Mouse (Mus musculus) forebrain, embryonic 12.5 days (tissue): ENCODE results near the gene Enam. TPM values are rescaled to one million over a fixed set of nuclear protein-coding genes. Genes with fewer than 3 reads are reported as not detected.
"Not testable (repeated sequence)": the region's sequence is repeated elsewhere in the genome, so short reads cannot be mapped to it uniquely, and the experiment has no call there.

Experiments
- ATAC-seq: fragments of 200-750 bp; cut with Nextera tagmentation; 2 replicates; pipeline ENCODE4 v1.8.0; 2017; ENCODE audit warnings: moderate TSS enrichment; ENCODE audit not compliant: low FRiP score
- H3K27ac ChIP-seq: fragments of 300-500 bp; sonication (generic); 2 replicates; pipeline ENCODE4 v1.5.1; 2016; ENCODE audit warnings: mild to moderate bottlenecking
- H3K27me3 ChIP-seq: fragments of 300-500 bp; sonication (generic); 2 replicates; pipeline ENCODE4 v1.6.1; 2016; ENCODE audit warnings: mild to moderate bottlenecking
- H3K36me3 ChIP-seq: fragments of 300-500 bp; sonication (generic); replicated peaks from 2 replicates; pipeline ENCODE4 v1.6.1; 2016; ENCODE audit warnings: mild to moderate bottlenecking
- H3K4me1 ChIP-seq: fragments of 300-500 bp; sonication (generic); 2 replicates; pipeline ENCODE4 v1.6.1; 2016
- H3K4me2 ChIP-seq: fragments of 300-500 bp; sonication (generic); 2 replicates; pipeline ENCODE4 v1.6.1; 2016; ENCODE audit warnings: mild to moderate bottlenecking, moderate library complexity
- H3K4me3 ChIP-seq: fragments of 300-500 bp; sonication (generic); replicated peaks from 2 replicates; pipeline ENCODE4 v1.5.1; 2016; ENCODE audit warnings: mild to moderate bottlenecking
- H3K9ac ChIP-seq: fragments of 300-500 bp; sonication (generic); 2 replicates; pipeline ENCODE4 v1.6.1; 2016; ENCODE audit warnings: mild to moderate bottlenecking
- H3K9me3 ChIP-seq: fragments of 300-500 bp; sonication (generic); 2 replicates; pipeline ENCODE4 v1.6.1; 2016
- WGBS: fragments of 180-500 bp; shearing (Covaris S2); methylation state at CpG from one replicate; pipeline ENCODE4 v1.1.7; 2016; 5-methylcytosine and 5-hydroxymethylcytosine counted together
- polyA plus RNA-seq: library from polyadenylated mRNA; unstranded; fragments of >200 nt; fragmentation: Nextera tagmentation; extraction: Ambion mirVana; gene quantifications from 2 replicates; pipeline ENCODE4 v1.2.1, GENCODE M21; 2016

Gene Enam
- polyA plus RNA-seq, 1 experiment from 2014 or later = not detected

- Histone ChIP-seq H3K4me2 (no peak overlapping the region), H3K9me3 (no peaks in the 10 kb centered on the region), H3K36me3 (no peaks in the 10 kb centered on the region)
Observed at GRCm38 (mm10) chr5:88540845-88541244, 53.1 kb downstream of the Enam start.

GRCm38 (mm10) chr5:88542651-88543282 lies 55.0 kb downstream of the Enam start:
- WGBS = 59% methylated on average over 5 of the region's 5 CpGs
- Histone ChIP-seq H3K36me3 (no peaks in the 10 kb centered on the region), H3K9me3 (no peaks in the 10 kb centered on the region), H3K27me3 (no peaks in the 10 kb centered on the region), H3K4me2 (no peak overlapping the region), H3K4me1 (no peaks in the 10 kb centered on the region), H3K9ac (no peak overlapping the region), H3K27ac (no peak overlapping the region), H3K4me3 (no peak overlapping the region)
- peak; percentile 68; the same call in 1 of the 2 replicates for ATAC-seq

More at GRCm38 (mm10) chr5:88540845-88541244, 53.1 kb downstream of the Enam start:
- no peak overlapping the region for H3K27ac ChIP-seq
- no peaks in the 10 kb centered on the region for H3K4me1 ChIP-seq
- H3K27me3 ChIP-seq = no peaks in the 10 kb centered on the region
- H3K9ac ChIP-seq = no peak overlapping the region
- H3K4me3 ChIP-seq = no peak overlapping the region
- ATAC-seq = no peak

GRCm38 (mm10) chr5:88544411-88544810 lies 56.6 kb downstream of the Enam start:
- not testable (repeated sequence) for H3K9me3 ChIP-seq, H3K4me2 ChIP-seq, H3K4me1 ChIP-seq, ATAC-seq, H3K27ac ChIP-seq, H3K9ac ChIP-seq, H3K36me3 ChIP-seq, H3K4me3 ChIP-seq, H3K27me3 ChIP-seq
- WGBS = 91% methylated on average over 1 of the region's 1 CpGs

- no peak overlapping the region for H3K4me3 ChIP-seq
- WGBS = 83% methylated on average over 7 of the region's 7 CpGs
- H3K27ac ChIP-seq = no peak overlapping the region
- no peak for ATAC-seq
- no peak overlapping the region for H3K9ac ChIP-seq
- no peaks in the 10 kb centered on the region for H3K4me1 ChIP-seq
- no peaks in the 10 kb centered on the region for H3K27me3 ChIP-seq
- no peaks in the 10 kb centered on the region for H3K9me3 ChIP-seq
- no peak overlapping the region for H3K4me2 ChIP-seq
- no peaks in the 10 kb centered on the region for H3K36me3 ChIP-seq
Observed at GRCm38 (mm10) chr5:88545536-88545935, 57.8 kb downstream of the Enam start.

GRCm38 (mm10) chr5:88553271-88554085 lies 65.7 kb downstream of the Enam start:
- WGBS = 9% methylated on average over 29 of the region's 29 CpGs
- peak overlapping the region; percentile 86 for H3K4me3 ChIP-seq
- peaks cover 23% of the 10 kb centered on the region for H3K4me1 ChIP-seq
- H3K27me3 ChIP-seq = no peaks in the 10 kb centered on the region
- H3K9ac ChIP-seq = peak overlapping the region; percentile 70
- ATAC-seq = peak; percentile 68
- peak overlapping the region; percentile 91 for H3K27ac ChIP-seq
- H3K36me3 ChIP-seq = 0 out of 2 replicates have a peak, but pooled peaks cover 9% of the 10 kb centered on the region
- H3K4me2 ChIP-seq = peak overlapping the region; percentile 64
- no peaks in the 10 kb centered on the region for H3K9me3 ChIP-seq

- Histone ChIP-seq H3K4me3 (peak within 1 kb of the TSS; percentile 86), H3K4me1 (peaks cover 23% of the 10 kb centered on the region), H3K27ac (peak within 1 kb of the TSS; percentile 91), H3K36me3 (0 out of 2 replicates have a peak, but pooled peaks cover 9% of the 10 kb centered on the region), H3K27me3 (no peaks in the 10 kb centered on the region), H3K9me3 (no peaks in the 10 kb centered on the region), H3K4me2 (peak within 1 kb of the TSS; percentile 90), H3K9ac (peak within 1 kb of the TSS; percentile 92)
- peak; percentile 97 for ATAC-seq
- under 1% methylated on average over 76 of the region's 76 CpGs for WGBS
Observed at GRCm38 (mm10) chr5:88554086-88554886, 66.5 kb downstream of the Enam start, which contains the start of gene Utp3. Utp3 (plus strand) TSS chr5:88554462.

Other genes starting within 250 kb of the Enam start
- gene Gm7714, start 219.1 kb upstream of the Enam start, polyA plus RNA-seq = not detected in 2 replicates
- gene Prol1, start 170.7 kb upstream of the Enam start, polyA plus RNA-seq = not detected in 2 replicates
- gene Amtn, start 111.9 kb upstream of the Enam start, polyA plus RNA-seq = not detected in 2 replicates
- not detected in 2 replicates for gene Ambn, start 32.0 kb upstream of the Enam start, polyA plus RNA-seq
- 0.31 and 0.56 TPM in 2 replicates for gene Jchain, start 39.9 kb downstream of the Enam start, polyA plus RNA-seq
- 65.0 and 68.5 TPM in 2 replicates for gene Utp3, start 66.5 kb downstream of the Enam start, polyA plus RNA-seq
- gene Rufy3, start 77.1 kb downstream of the Enam start, polyA plus RNA-seq = 166 and 178 TPM in 2 replicates
- gene Grsf1, start 188.2 kb downstream of the Enam start, polyA plus RNA-seq = 99.9 and 103 TPM in 2 replicates
- gene Mob1b, start 232.9 kb downstream of the Enam start, polyA plus RNA-seq = 18.2 and 22.4 TPM in 2 replicates